Mouse (Mus musculus) hindbrain, embryonic 10.5 days (tissue): Measurements from ENCODE around the gene Cryba4. TPM values are rescaled to one million over a fixed set of nuclear protein-coding genes. Genes with fewer than 3 reads are reported as not detected.
A peak's percentile ranks its signal among the peaks of the same experiment; 100 is the strongest.

ENCODE experiments used
- DNase-seq: peaks from one replicate; pipeline ENCODE4 v3.0.0-alpha.2; 2017; ENCODE audit warnings: low spot score
- H3K27ac ChIP-seq: fragments of 300-500 bp; sonication (generic); 2 replicates; pipeline ENCODE4 v1.5.1; 2016; ENCODE audit warnings: mild to moderate bottlenecking, moderate library complexity
- H3K27me3 ChIP-seq: fragments of 300-500 bp; sonication (generic); 2 replicates; pipeline ENCODE4 v1.6.1; 2016; ENCODE audit warnings: mild to moderate bottlenecking; ENCODE audit not compliant: poor library complexity, insufficient read depth, severe bottlenecking
- H3K36me3 ChIP-seq: fragments of 300-500 bp; sonication (generic); 2 replicates; pipeline ENCODE4 v1.6.1; 2016; ENCODE audit warnings: mild to moderate bottlenecking, moderate library complexity
- H3K4me1 ChIP-seq: fragments of 300-500 bp; sonication (generic); replicated peaks from 2 replicates; pipeline ENCODE4 v1.6.1; 2016; ENCODE audit warnings: mild to moderate bottlenecking
- H3K4me3 ChIP-seq: fragments of 300-500 bp; sonication (generic); 2 replicates; pipeline ENCODE4 v1.5.1; 2016; ENCODE audit warnings: mild to moderate bottlenecking, moderate library complexity
- H3K9me3 ChIP-seq: fragments of 300-500 bp; sonication (generic); 2 replicates; pipeline ENCODE4 v1.6.1; 2016; ENCODE audit warnings: mild to moderate bottlenecking, moderate library complexity
- WGBS: fragments of 180-500 bp; shearing (Covaris S2); methylation state at CpG from one replicate; pipeline ENCODE4 v1.1.7; 2016; 5-methylcytosine and 5-hydroxymethylcytosine counted together
- polyA plus RNA-seq: library from polyadenylated mRNA; unstranded; fragments of >200 nt; fragmentation: Nextera tagmentation; extraction: Ambion mirVana; gene quantifications from 2 replicates; pipeline ENCODE4 v1.2.1, GENCODE M21; 2016

Gene Cryba4
- polyA plus RNA-seq, 1 experiment from 2014 or later: 1.4 TPM

GRCm38 (mm10) chr5:112215801-112216251 lies 36.5 kb downstream of the Cryba4 start:
- peak; percentile 40 for DNase-seq
- peak overlapping the region; percentile 86 for H3K27ac ChIP-seq
- WGBS: 25% methylated on average over 9 of the region's 9 CpGs
- no peaks in the 10 kb centered on the region for H3K27me3 ChIP-seq
- H3K4me3 ChIP-seq: peak overlapping the region; percentile 36
- peaks cover 44% of the 10 kb centered on the region for H3K36me3 ChIP-seq
- H3K9me3 ChIP-seq: no peaks in the 10 kb centered on the region
- peaks cover 90% of the 10 kb centered on the region for H3K4me1 ChIP-seq

GRCm38 (mm10) chr5:112215291-112215751 lies 37.0 kb downstream of the Cryba4 start:
- Histone ChIP-seq H3K9me3 (no peaks in the 10 kb centered on the region), H3K27me3 (no peaks in the 10 kb centered on the region), H3K4me3 (peak overlapping the region; percentile 36), H3K4me1 (peaks cover 85% of the 10 kb centered on the region), H3K27ac (peak overlapping the region; percentile 86), H3K36me3 (peaks cover 39% of the 10 kb centered on the region)
- peak; percentile 63 for DNase-seq
- 9% methylated on average over 12 of the region's 12 CpGs for WGBS

GRCm38 (mm10) chr5:112214419-112214818 lies 37.9 kb downstream of the Cryba4 start:
- H3K4me3 ChIP-seq: peak overlapping the region; percentile 23
- peak overlapping the region; percentile 86 for H3K27ac ChIP-seq
- WGBS: 3% methylated on average over 10 of the region's 10 CpGs
- no peaks in the 10 kb centered on the region for H3K27me3 ChIP-seq
- H3K9me3 ChIP-seq: no peaks in the 10 kb centered on the region
- peaks cover 30% of the 10 kb centered on the region for H3K36me3 ChIP-seq
- DNase-seq: peak; percentile 84
- H3K4me1 ChIP-seq: peaks cover 76% of the 10 kb centered on the region

GRCm38 (mm10) chr5:112213331-112214240 lies 38.7 kb downstream of the Cryba4 start:
- H3K36me3 ChIP-seq: peaks cover 22% of the 10 kb centered on the region
- peak; percentile 73 for DNase-seq
- H3K4me3 ChIP-seq: peak overlapping the region; percentile 12
- H3K9me3 ChIP-seq: no peaks in the 10 kb centered on the region
- 29% methylated on average over 19 of the region's 19 CpGs for WGBS
- H3K27me3 ChIP-seq: no peaks in the 10 kb centered on the region
- peaks cover 74% of the 10 kb centered on the region for H3K4me1 ChIP-seq
- H3K27ac ChIP-seq: peak overlapping the region; percentile 86

GRCm38 (mm10) chr5:112212711-112213264 lies 39.5 kb downstream of the Cryba4 start:
- H3K36me3 ChIP-seq: peaks cover 14% of the 10 kb centered on the region; the same call in 1 of the 2 replicates
- H3K27ac ChIP-seq: peak overlapping the region; percentile 86
- DNase-seq: peak; percentile 39
- no peaks in the 10 kb centered on the region for H3K9me3 ChIP-seq
- WGBS: 65% methylated on average over 6 of the region's 6 CpGs
- H3K4me3 ChIP-seq: no peak overlapping the region
- peaks cover 73% of the 10 kb centered on the region for H3K4me1 ChIP-seq
- H3K27me3 ChIP-seq: no peaks in the 10 kb centered on the region

GRCm38 (mm10) chr5:112211911-112212310 lies 40.4 kb downstream of the Cryba4 start:
- Histone ChIP-seq H3K4me3 (no peak overlapping the region), H3K36me3 (peaks cover 5% of the 10 kb centered on the region; the same call in 1 of the 2 replicates), H3K9me3 (no peaks in the 10 kb centered on the region), H3K27me3 (no peaks in the 10 kb centered on the region), H3K27ac (no peak overlapping the region), H3K4me1 (peaks cover 67% of the 10 kb centered on the region)
- WGBS: 88% methylated on average over 7 of the region's 7 CpGs
- no peak for DNase-seq

GRCm38 (mm10) chr5:112210104-112210503 lies 42.2 kb downstream of the Cryba4 start:
- no peak overlapping the region for H3K4me3 ChIP-seq
- no peaks in the 10 kb centered on the region for H3K27me3 ChIP-seq
- peaks cover 62% of the 10 kb centered on the region for H3K4me1 ChIP-seq
- no peaks in the 10 kb centered on the region for H3K9me3 ChIP-seq
- WGBS: 23% methylated on average over 8 of the region's 8 CpGs
- peak; percentile 78 for DNase-seq
- H3K27ac ChIP-seq: 0 out of 2 replicates have a peak overlapping the region, but pooled peaks have one; percentile 3
- no peaks in the 10 kb centered on the region for H3K36me3 ChIP-seq

GRCm38 (mm10) chr5:112208321-112208720 lies 44.0 kb downstream of the Cryba4 start:
- no peaks in the 10 kb centered on the region for H3K36me3 ChIP-seq
- peaks cover 44% of the 10 kb centered on the region for H3K4me1 ChIP-seq
- DNase-seq: peak; percentile 27
- no peaks in the 10 kb centered on the region for H3K9me3 ChIP-seq
- H3K27me3 ChIP-seq: no peaks in the 10 kb centered on the region
- H3K27ac ChIP-seq: peak overlapping the region; percentile 42
- no peak overlapping the region for H3K4me3 ChIP-seq
- 34% methylated on average over 4 of the region's 4 CpGs for WGBS

GRCm38 (mm10) chr5:112206543-112207255 lies 45.6 kb downstream of the Cryba4 start:
- 27% methylated on average over 16 of the region's 16 CpGs for WGBS
- Histone ChIP-seq H3K4me1 (peaks cover 31% of the 10 kb centered on the region), H3K4me3 (peak overlapping the region; percentile 14; the same call in 1 of the 2 replicates), H3K9me3 (no peaks in the 10 kb centered on the region), H3K27ac (peak overlapping the region; percentile 65), H3K36me3 (no peaks in the 10 kb centered on the region), H3K27me3 (0 out of 2 replicates have a peak, but pooled peaks cover 3% of the 10 kb centered on the region)
- no peak for DNase-seq

- Histone ChIP-seq H3K9me3 (no peaks in the 10 kb centered on the region), H3K27ac (no peak overlapping the region), H3K36me3 (no peaks in the 10 kb centered on the region), H3K4me1 (peaks cover 18% of the 10 kb centered on the region), H3K4me3 (no peak overlapping the region), H3K27me3 (0 out of 2 replicates have a peak, but pooled peaks cover 3% of the 10 kb centered on the region)
- no peak for DNase-seq
- WGBS: 91% methylated on average over 6 of the region's 6 CpGs
Measured at GRCm38 (mm10) chr5:112199656-112200055, 52.7 kb downstream of the Cryba4 start.
